Mouse (Mus musculus): Measurements from ENCODE around the gene Xylt2. TPM values are rescaled to one million over a fixed set of nuclear protein-coding genes. Genes with fewer than 3 reads are reported as not detected.

Gene Xylt2
- total and polyA plus RNA-seq, 3 experiments: 10.1 to 20.2 (median 16.3) TPM

DNA sequence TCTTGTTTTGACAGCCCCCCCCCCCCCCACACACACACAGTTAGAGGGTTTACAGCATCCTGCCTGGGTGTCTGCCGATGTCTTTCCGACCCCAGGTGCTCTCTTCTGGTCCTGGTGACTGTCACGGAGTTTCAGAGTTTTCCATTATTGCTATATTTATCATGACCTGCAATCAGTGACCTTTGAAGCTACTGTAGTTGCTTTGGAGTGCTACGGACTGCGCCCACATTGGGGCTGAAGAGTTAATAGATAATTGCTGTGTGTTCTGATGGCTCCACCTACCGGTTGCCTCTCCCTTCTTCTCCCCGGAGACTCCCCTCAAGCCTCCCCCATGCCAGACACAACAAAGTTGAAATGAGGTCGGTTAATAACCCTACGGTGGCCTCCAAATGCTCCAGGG is 39.4 kb upstream of the Xylt2 start (continued):
- TF ChIP-seq TCF12 (IDR thresholded peaks at IDR 0.05; ENCODE audit: low read depth, low read length) (no peak), NELFE (IDR thresholded peaks at IDR 0.05; ENCODE audit: low read depth, low read length) (peak; percentile 31; the same call in 1 of the 2 replicates), KAT2A (IDR thresholded peaks at IDR 0.05; ENCODE audit: insufficient replicate concordance, low read length) (no peak), SIN3A (IDR thresholded peaks at IDR 0.05; ENCODE audit: low read length) (0 out of 2 replicates have a peak, but pooled peaks have one; percentile 40), ZC3H11A (IDR thresholded peaks at IDR 0.05; ENCODE audit: low read depth, low read length) (peak; percentile 56; the same call in 1 of the 2 replicates), RAD21 (IDR thresholded peaks at IDR 0.05; ENCODE audit: low read depth, low read length) (peak; percentile 97), PAX5 (IDR thresholded peaks at IDR 0.05; ENCODE audit: low read length) (no peak), BHLHE40 (IDR thresholded peaks at IDR 0.05; ENCODE audit: low read depth, low read length) (peak; percentile 47; the same call in 1 of the 2 replicates), MAX (IDR thresholded peaks at IDR 0.05; ENCODE audit: low read length) (no peak)

DNA sequence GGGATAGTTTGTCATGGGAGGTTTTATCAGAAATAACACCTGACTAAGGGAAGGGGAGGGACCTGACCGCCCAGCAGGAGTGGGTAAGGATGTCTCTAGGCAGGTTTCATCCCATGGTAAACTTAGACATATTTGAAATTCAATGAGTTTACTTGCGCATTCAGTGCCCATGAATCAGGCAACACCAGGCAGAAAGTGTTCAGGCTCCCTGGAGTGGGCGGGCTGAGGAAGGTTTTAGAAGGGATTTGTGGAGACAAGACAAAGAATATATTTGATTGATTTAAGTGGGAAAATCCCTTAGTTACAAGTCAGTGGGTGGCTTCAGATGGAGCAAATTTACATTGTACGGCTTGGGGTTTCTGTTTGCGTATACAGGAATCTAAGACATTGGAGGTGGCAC is 38.3 kb upstream of the Xylt2 start:
- dilution Hi-C loops (cut with MboI; ENCODE audit: extremely low pct_ligation_motif_present, extremely low pct_unique_long_range_greater_than_20kb, low sequenced_read_pairs) (no loop called here), in situ Hi-C loops (cut with MboI; ENCODE audit: low pct_ligation_motif_present, low pct_unique_long_range_greater_than_20kb, low sequenced_read_pairs) (loop anchor here (5.0 kb wide), 1 partner anchor 63 kb away; the partner anchor contains the start of genes Eme1 and Mrpl27)
- Histone ChIP-seq H3K9ac (ENCODE audit: insufficient read depth, low read depth) (no peak overlapping the region), H3K9me3 (replicated peaks; ENCODE audit: low read length) (peaks cover 9% of the 10 kb centered on the region), H3K4me2 (ENCODE audit: insufficient read depth, low read depth, poor library complexity, severe bottlenecking) (peak overlapping the region; percentile 19; the same call in 1 of the 2 replicates), H3K27ac (ENCODE audit: insufficient read depth, low read depth) (no peak overlapping the region), H3K27me3 (replicated peaks) (peaks cover 7% of the 10 kb centered on the region), H3K4me1 (ENCODE audit: control insufficient read depth in 1 of 2, insufficient read depth in 2 of 2) (peaks cover 0 to 20% of the 10 kb centered on the region in 2 experiments; a peak in 3 of 4 replicates), H3K4me3 (replicated peaks in 1 of 3; ENCODE audit: low read depth in 2 of 3, low read length in 2 of 3, poor library complexity in 1 of 3) (no peak overlapping the region), H3K36me3 (replicated peaks in 1 of 2; ENCODE audit: control insufficient read depth in 1 of 2, insufficient read depth in 1 of 2, low read length in 1 of 2) (no peaks in the 10 kb centered on the region), H3K79me2 (replicated peaks; ENCODE audit: control insufficient read depth, extremely low read depth, insufficient read depth, poor library complexity, severe bottlenecking) (no peaks in the 10 kb centered on the region)
- DNase-seq (ENCODE audit: extremely low read depth): no peak
- no peak for TF ChIP-seq MAZ (IDR thresholded peaks at IDR 0.05; ENCODE audit: low read depth, low read length)
- no peak for TF ChIP-seq RCOR1 (conservative IDR thresholded peaks at IDR 0.05; ENCODE audit: low read depth, low read length)
- TF ChIP-seq SIN3A (IDR thresholded peaks at IDR 0.05; ENCODE audit: low read length): no peak
- TF ChIP-seq BHLHE40 (IDR thresholded peaks at IDR 0.05; ENCODE audit: low read depth, low read length): no peak
- TF ChIP-seq SMC3 (IDR thresholded peaks at IDR 0.05; ENCODE audit: low read depth, low read length): no peak
- no peak for TF ChIP-seq TBP (conservative IDR thresholded peaks at IDR 0.05; ENCODE audit: low read depth, low read length)
- TF ChIP-seq MXI1 (IDR thresholded peaks at IDR 0.05; ENCODE audit: low read depth, low read length): no peak

DNA sequence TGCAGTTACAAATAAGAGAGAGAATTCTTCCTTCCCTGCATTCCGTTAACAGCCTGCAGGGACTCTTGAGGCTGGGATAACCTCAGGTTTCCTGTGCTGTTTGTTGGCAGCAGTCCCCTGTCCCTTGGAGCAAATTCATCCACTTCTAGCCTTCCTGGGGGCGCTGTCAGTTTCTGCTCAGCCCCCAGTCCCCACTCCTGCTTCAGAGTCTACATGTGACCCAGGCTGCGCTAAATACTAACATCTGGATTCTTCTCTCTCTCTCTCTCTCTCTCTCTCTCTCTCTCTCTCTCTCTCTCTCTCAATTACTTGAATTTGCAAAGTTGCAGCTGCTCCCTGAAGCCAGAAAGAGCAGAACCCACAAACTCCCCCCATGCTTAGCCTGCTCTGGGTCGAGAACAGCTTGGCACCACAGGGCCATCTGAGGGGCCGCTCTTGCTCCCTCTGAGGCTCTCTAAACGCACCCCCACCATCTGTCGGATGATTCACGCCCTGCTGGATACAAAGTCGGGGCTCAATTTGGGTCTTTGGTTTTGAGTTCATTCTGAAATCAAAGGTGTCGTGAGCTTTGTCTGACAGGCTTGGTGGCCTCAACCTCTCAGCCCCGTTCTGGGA is 36.0 kb upstream of the Xylt2 start:
- Histone ChIP-seq H3K27me3 (replicated peaks) (peaks cover 13% of the 10 kb centered on the region), H3K4me3 (replicated peaks in 1 of 3; ENCODE audit: low read depth in 2 of 3, low read length in 2 of 3, poor library complexity in 1 of 3) (no peak overlapping the region), H3K36me3 (replicated peaks in 1 of 2; ENCODE audit: control insufficient read depth in 1 of 2, insufficient read depth in 1 of 2, low read length in 1 of 2) (no peaks in the 10 kb centered on the region), H3K9me3 (replicated peaks; ENCODE audit: low read length) (peaks cover 9% of the 10 kb centered on the region), H3K79me2 (replicated peaks; ENCODE audit: control insufficient read depth, extremely low read depth, insufficient read depth, poor library complexity, severe bottlenecking) (no peaks in the 10 kb centered on the region), H3K9ac (ENCODE audit: insufficient read depth, low read depth) (no peak overlapping the region), H3K4me2 (ENCODE audit: insufficient read depth, low read depth, poor library complexity, severe bottlenecking) (no peak overlapping the region), H3K27ac (ENCODE audit: insufficient read depth, low read depth) (no peak overlapping the region), H3K4me1 (ENCODE audit: control insufficient read depth in 1 of 2, insufficient read depth in 2 of 2) (peaks cover 0 to 12% of the 10 kb centered on the region in 2 experiments; a peak in 3 of 4 replicates)
- dilution Hi-C loops (cut with MboI; ENCODE audit: extremely low pct_ligation_motif_present, extremely low pct_unique_long_range_greater_than_20kb, low sequenced_read_pairs) (no loop called here), in situ Hi-C loops (cut with MboI; ENCODE audit: low pct_ligation_motif_present, low pct_unique_long_range_greater_than_20kb, low sequenced_read_pairs) (no loop called here)
- no peak for DNase-seq (ENCODE audit: extremely low read depth)
- no peak for TF ChIP-seq JUND (conservative IDR thresholded peaks at IDR 0.05; ENCODE audit: low read depth, low read length)
- no peak for TF ChIP-seq SIN3A (IDR thresholded peaks at IDR 0.05; ENCODE audit: low read length)
- no peak for TF ChIP-seq E2F4 (IDR thresholded peaks at IDR 0.05; ENCODE audit: insufficient replicate concordance, low read depth, low read length)
- no peak for TF ChIP-seq IRF4 (IDR thresholded peaks at IDR 0.05; ENCODE audit: low read depth, low read length)
